Mouse (Mus musculus) heart, embryonic 15.5 days (tissue): ENCODE measurements around the gene Ect2. TPM values are rescaled to one million over a fixed set of nuclear protein-coding genes. Genes with fewer than 3 reads are reported as not detected.

ENCODE experiments used
- ATAC-seq: fragments of 200-750 bp; cut with Nextera tagmentation; replicated peaks from 2 replicates; pipeline ENCODE4 v1.8.0; 2017; ENCODE audit warnings: low read depth, moderate TSS enrichment; ENCODE audit not compliant: insufficient number of reproducible peaks, insufficient read depth, low FRiP score
- H3K27ac ChIP-seq: fragments of 300-500 bp; sonication (generic); 2 replicates; pipeline ENCODE4 v1.5.1; 2015; ENCODE audit warnings: mild to moderate bottlenecking, inconsistent platforms
- H3K27me3 ChIP-seq: fragments of 300-500 bp; sonication (generic); 2 replicates; pipeline ENCODE4 v1.6.1; 2015; ENCODE audit warnings: inconsistent platforms
- H3K36me3 ChIP-seq: fragments of 300-500 bp; sonication (generic); 2 replicates; pipeline ENCODE4 v1.6.1; 2015; ENCODE audit warnings: mild to moderate bottlenecking, inconsistent platforms
- H3K4me1 ChIP-seq: fragments of 300-500 bp; sonication (generic); replicated peaks from 2 replicates; pipeline ENCODE4 v1.6.1; 2015; ENCODE audit warnings: inconsistent platforms
- H3K4me2 ChIP-seq: fragments of 300-500 bp; sonication (generic); 2 replicates; pipeline ENCODE4 v1.6.1; 2015; ENCODE audit warnings: inconsistent platforms, mild to moderate bottlenecking, moderate library complexity
- H3K4me3 ChIP-seq: fragments of 300-500 bp; sonication (generic); 2 replicates; pipeline ENCODE4 v1.5.1; 2015; ENCODE audit warnings: mild to moderate bottlenecking, inconsistent platforms
- H3K9ac ChIP-seq: fragments of 300-500 bp; sonication (generic); 2 replicates; pipeline ENCODE4 v1.6.1; 2015; ENCODE audit warnings: mild to moderate bottlenecking, inconsistent platforms
- H3K9me3 ChIP-seq: fragments of 300-500 bp; sonication (generic); replicated peaks from 2 replicates; pipeline ENCODE4 v1.6.1; 2016; ENCODE audit warnings: inconsistent platforms
- WGBS: fragments of 180-500 bp; shearing (Covaris S2); methylation state at CpG from one replicate; pipeline ENCODE4 v1.1.7; 2015; ENCODE audit warnings: mixed read lengths; 5-methylcytosine and 5-hydroxymethylcytosine counted together
- polyA plus RNA-seq: library from polyadenylated mRNA; unstranded; fragments of >200 nt; fragmentation: Nextera tagmentation; extraction: Ambion mirVana; gene quantifications from 2 replicates; pipeline ENCODE4 v1.2.1, GENCODE M21; 2015

The Ect2 gene
- polyA plus RNA-seq, 1 experiment from 2014 or later: 40.5 TPM

DNA sequence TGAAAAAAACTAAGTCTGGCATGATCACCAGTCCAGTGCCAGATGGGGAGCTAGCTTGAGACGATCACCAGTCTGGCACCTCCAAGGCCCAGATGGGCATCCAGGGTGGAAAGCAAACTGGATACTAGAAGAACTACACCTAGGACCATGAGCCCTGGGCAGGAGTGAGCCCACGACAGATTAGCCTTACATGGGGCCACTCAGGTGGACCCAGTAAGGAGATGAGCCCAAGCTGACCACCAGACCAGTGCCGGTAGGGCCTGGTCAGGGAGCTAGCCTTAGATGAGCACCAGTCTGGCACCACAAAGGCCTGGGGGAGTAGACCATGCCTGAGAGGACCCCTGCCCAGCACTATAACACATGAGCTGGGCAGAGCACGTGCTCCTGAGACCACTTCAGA lies 44.6 kb downstream of the Ect2 start:
- Histone ChIP-seq H3K4me1 (no peaks in the 10 kb centered on the region), H3K4me3 (no peak overlapping the region), H3K9me3 (no peaks in the 10 kb centered on the region), H3K27me3 (no peaks in the 10 kb centered on the region), H3K9ac (no peak overlapping the region), H3K36me3 (peaks cover 34% of the 10 kb centered on the region), H3K27ac (no peak overlapping the region), H3K4me2 (no peak overlapping the region)
- no peak for ATAC-seq
- 87% methylated on average over 4 of the region's 4 CpGs for WGBS

DNA sequence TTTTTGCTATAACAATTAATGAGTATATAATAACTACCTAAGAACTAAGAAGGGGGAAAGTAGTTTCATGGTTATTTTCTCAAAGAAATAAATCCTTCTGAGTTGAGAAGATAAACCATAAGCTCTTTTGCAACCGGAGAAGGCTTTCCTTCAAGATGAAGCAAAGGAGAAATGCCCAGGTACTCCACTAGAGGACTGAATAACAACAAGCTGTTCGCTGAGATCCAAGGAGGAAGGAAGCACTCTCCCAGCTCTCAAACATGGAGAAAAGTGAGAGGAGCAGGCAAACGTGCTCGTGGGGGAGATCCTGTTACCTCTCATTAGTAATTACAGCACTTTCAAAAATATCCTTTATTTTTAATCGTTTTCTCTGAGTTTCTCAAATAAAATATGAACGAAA lies 46.5 kb downstream of the Ect2 start:
- Histone ChIP-seq H3K4me2 (no peak overlapping the region), H3K27me3 (no peaks in the 10 kb centered on the region), H3K27ac (no peak overlapping the region), H3K4me3 (no peak overlapping the region), H3K9ac (no peak overlapping the region), H3K36me3 (peaks cover 28% of the 10 kb centered on the region), H3K9me3 (no peaks in the 10 kb centered on the region), H3K4me1 (no peaks in the 10 kb centered on the region)
- ATAC-seq: no peak
- WGBS: 80% methylated on average over 6 of the region's 6 CpGs

DNA sequence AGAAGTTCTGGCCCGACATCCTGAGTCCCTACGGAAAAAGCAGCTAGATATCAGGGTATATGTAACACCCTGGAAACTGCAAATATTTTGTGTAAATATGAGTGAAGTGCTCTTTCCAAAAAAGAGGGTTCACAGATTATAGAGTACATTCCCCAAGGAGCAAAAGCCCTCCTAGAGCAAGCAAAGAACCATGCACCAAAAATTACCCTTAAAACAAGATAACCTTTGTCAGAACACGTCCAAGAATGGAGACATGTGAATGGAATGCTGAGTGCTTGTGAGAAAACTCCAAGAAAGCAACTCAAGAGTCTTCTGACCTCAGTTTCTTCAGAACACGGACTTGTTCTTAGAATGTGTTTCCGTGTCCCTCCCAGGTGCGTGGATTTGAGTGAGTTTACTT lies 50.7 kb downstream of the Ect2 start:
- Histone ChIP-seq H3K4me2 (no peak overlapping the region), H3K4me3 (no peak overlapping the region), H3K4me1 (no peaks in the 10 kb centered on the region), H3K9me3 (no peaks in the 10 kb centered on the region), H3K27me3 (no peaks in the 10 kb centered on the region), H3K9ac (no peak overlapping the region), H3K27ac (no peak overlapping the region), H3K36me3 (peaks cover 39% of the 10 kb centered on the region)
- WGBS: 79% methylated on average over 6 of the region's 6 CpGs
- no peak for ATAC-seq

DNA sequence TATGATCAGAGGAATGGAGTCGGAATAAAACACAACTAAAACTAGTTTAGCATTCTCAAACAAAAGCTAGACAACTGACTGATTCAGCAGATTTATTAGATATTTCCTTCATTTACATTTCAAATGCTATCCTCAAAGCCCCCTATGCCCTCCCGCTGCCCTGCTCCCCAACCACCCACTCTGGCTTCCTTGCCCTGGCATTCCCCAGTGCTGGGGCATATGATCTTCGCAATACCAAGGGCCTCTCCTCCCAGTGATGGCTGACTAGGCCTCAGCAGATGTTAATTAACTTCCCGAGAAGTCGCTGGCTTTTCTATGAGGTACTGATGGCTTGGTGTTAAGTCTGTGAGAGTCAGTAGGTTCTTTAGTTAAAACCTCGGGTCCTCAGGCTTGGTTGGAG lies 55.0 kb downstream of the Ect2 start:
- Histone ChIP-seq H3K36me3 (peaks cover 45% of the 10 kb centered on the region), H3K4me1 (no peaks in the 10 kb centered on the region), H3K9ac (no peak overlapping the region), H3K4me2 (no peak overlapping the region), H3K4me3 (no peak overlapping the region), H3K27ac (no peak overlapping the region), H3K27me3 (no peaks in the 10 kb centered on the region), H3K9me3 (no peaks in the 10 kb centered on the region)
- 93% methylated on average over 6 of the region's 6 CpGs for WGBS
- ATAC-seq: no peak

DNA sequence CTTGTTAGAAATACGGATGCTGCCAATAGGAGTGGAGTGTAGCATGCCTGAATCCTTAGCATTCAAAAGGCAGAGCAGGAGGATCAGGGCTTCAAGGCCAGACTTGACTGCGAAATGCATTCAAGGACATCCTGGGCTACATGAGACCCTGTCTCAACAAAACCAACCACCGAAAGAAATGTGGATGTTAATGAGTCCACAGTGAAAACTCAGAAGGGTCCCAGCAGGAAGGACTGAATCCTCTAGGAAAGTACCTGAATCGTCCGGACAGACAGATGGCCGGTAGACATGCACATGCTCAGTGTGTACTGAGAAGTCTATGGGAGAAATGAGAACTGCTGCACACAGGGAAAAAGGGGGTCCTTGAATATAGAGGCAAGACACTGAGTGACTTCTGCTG lies 67.5 kb downstream of the Ect2 start:
- no peak overlapping the region for H3K4me3 ChIP-seq
- H3K4me2 ChIP-seq: no peak overlapping the region
- WGBS: 94% methylated on average over 6 of the region's 6 CpGs
- H3K36me3 ChIP-seq: peaks cover 6% of the 10 kb centered on the region
- 0 out of 2 replicates have a peak, but pooled peaks cover 3% of the 10 kb centered on the region for H3K4me1 ChIP-seq
- ATAC-seq: no peak
- H3K9ac ChIP-seq: no peak overlapping the region
- H3K27ac ChIP-seq: no peak overlapping the region
- H3K9me3 ChIP-seq: no peaks in the 10 kb centered on the region
- H3K27me3 ChIP-seq: no peaks in the 10 kb centered on the region

DNA sequence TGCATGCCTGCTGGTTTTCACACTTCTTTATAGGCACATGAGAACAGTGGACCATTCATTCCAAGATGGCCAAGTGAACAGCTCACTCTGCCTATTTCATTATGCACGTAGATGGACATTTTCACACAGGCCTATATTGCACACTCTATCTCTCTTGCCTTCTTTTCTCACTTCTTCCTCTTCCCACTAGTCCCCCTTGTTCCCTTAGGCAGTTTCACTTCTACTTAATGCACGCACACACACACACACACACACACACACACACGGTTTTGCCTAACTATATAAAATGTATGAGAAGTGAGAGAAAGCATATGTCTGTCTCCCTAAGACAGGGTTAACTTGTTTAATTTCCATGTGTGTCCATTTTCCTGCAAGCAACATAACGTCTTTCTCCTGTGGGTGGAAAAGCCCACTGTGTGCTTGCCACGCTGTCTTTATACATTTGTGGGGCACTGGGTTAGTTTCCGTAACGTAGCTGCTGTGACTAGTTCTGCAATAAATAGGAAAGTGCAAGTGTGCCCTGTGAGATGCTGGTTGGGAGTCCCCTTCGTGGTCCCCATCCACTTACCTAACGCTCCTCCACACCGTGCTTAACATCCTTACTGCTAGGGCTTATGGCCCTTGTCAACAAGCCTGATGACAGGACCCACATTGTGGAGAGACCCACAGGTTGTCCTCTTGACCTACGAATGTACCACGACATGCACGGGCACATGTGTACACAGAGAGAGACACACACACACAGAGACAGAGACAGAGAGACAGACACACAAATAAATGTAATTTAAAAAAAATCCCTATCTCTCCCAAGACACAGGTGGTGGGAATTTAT lies 72.2 kb downstream of the Ect2 start:
- Histone ChIP-seq H3K4me2 (no peak overlapping the region), H3K9me3 (no peaks in the 10 kb centered on the region), H3K9ac (no peak overlapping the region), H3K27me3 (no peaks in the 10 kb centered on the region), H3K4me1 (0 out of 2 replicates have a peak, but pooled peaks cover 3% of the 10 kb centered on the region), H3K36me3 (no peaks in the 10 kb centered on the region), H3K4me3 (no peak overlapping the region), H3K27ac (no peak overlapping the region)
- 56% methylated on average over 13 of the region's 13 CpGs for WGBS
- ATAC-seq: peak; percentile 62; the same call in 1 of the 2 replicates

DNA sequence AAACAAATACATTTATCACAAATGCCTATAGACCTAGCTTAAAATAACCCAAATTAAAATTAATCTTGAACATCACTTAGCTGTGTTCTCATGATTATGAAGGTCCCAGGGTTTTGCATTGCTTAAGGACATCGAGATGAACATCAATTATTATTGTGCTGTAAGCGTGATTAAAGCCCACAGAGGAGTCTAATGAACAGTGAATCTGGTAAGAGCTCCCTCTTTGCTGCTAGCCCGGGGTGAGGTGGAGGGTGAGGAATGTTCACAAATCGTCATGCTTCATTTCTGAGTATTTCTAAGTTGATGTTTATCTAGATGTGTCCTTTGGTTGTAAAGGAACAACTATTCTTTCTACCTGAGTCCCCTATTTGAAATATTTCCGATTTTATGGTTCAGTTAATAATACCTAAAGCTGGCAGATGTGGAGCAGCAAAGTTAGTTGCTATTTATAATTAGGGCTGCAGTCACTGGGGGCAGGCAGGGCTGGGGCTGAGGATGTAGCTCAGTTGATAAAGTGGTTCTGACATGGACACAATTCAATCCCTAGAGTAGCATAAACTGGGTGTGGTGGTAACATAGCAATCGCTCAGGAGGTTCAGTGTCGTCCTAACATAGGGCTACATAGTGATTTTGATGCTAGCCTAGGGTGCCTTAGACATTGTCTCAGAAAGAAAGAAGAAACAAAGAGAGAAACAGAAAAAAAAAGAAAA lies 73.5 kb downstream of the Ect2 start:
- Histone ChIP-seq H3K9ac (no peak overlapping the region), H3K4me2 (no peak overlapping the region), H3K27me3 (no peaks in the 10 kb centered on the region), H3K4me3 (no peak overlapping the region), H3K4me1 (0 out of 2 replicates have a peak, but pooled peaks cover 3% of the 10 kb centered on the region), H3K36me3 (no peaks in the 10 kb centered on the region), H3K9me3 (no peaks in the 10 kb centered on the region), H3K27ac (no peak overlapping the region)
- WGBS: 62% methylated on average over 7 of the region's 7 CpGs
- no peak for ATAC-seq

DNA sequence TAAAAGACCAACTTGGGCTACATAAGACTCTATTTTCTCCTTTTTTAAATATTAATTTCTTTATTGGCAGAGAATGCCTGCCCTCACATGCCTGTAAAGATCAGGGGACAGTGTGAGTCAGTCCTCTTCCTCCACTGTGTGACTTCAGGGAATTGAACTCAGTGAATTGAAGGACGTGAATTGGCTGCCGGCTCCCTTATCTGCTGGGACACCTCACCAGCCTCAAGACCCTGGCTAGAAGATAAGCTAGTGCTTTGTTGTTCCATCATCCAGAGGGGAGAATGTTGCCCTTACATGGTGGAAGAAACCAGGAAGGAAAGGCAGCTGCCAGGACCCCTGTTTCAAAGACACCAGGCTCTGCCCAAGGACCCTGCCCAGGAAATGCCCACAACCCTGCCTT lies 79.8 kb downstream of the Ect2 start:
- whole genome bisulfite sequencing: 18% methylated on average over 2 of the region's 2 CpGs
- H3K27me3 ChIP-seq: no peaks in the 10 kb centered on the region

DNA sequence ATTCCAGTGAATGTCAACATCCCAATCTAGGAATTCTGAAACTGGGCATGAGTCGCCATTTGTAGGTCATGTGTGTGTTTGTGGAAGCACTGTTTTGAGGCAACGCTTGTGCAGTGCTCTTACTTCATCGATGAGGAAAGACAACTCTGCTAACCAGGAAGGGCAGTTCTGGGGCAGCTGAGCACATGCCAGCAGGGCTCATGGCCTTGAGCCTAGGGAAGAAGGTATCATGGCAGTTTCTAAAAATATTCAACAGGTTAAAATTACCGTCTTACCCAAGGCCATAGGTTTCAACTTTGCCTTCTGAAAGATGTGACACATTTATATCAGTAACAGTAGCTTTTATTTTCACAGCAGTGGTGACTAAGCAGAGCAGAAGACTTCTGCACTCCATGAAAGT lies 82.0 kb downstream of the Ect2 start:
- ATAC-seq: no peak
- no peak overlapping the region for H3K4me3 ChIP-seq
- H3K9ac ChIP-seq: no peak overlapping the region
- WGBS: 79% methylated on average over 4 of the region's 4 CpGs
- no peaks in the 10 kb centered on the region for H3K27me3 ChIP-seq
- no peaks in the 10 kb centered on the region for H3K9me3 ChIP-seq
- no peaks in the 10 kb centered on the region for H3K36me3 ChIP-seq
- no peak overlapping the region for H3K4me2 ChIP-seq
- H3K27ac ChIP-seq: no peak overlapping the region
- no peaks in the 10 kb centered on the region for H3K4me1 ChIP-seq

More for the DNA sequence above, 79.8 kb downstream of the Ect2 start:
- ATAC-seq: no peak
- Histone ChIP-seq H3K9me3 (no peaks in the 10 kb centered on the region), H3K36me3 (no peaks in the 10 kb centered on the region), H3K9ac (no peak overlapping the region), H3K4me2 (no peak overlapping the region), H3K4me1 (no peaks in the 10 kb centered on the region), H3K27ac (no peak overlapping the region), H3K4me3 (no peak overlapping the region)

DNA sequence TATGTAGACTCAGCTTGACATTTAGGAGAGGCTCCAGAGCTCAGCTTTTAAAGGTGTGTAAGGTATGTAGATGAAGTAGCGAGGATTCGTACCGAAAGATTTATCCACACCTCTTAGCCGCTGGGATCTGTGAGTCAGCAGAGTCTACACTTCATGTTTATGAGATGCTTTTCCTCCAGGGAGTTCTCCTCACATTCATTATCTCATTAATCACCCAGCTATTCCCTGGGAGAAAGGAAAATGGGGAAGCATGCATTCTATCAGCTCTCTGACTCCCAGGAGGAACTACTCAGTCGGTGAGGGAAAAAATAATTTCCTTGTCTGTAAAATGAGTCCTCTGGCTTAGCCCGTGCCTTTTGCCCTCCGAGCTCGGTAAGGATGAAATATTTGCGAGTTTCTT lies 83.3 kb downstream of the Ect2 start:
- Histone ChIP-seq H3K27ac (no peak overlapping the region), H3K36me3 (no peaks in the 10 kb centered on the region), H3K27me3 (no peaks in the 10 kb centered on the region), H3K4me2 (no peak overlapping the region), H3K4me1 (no peaks in the 10 kb centered on the region), H3K9ac (no peak overlapping the region), H3K4me3 (no peak overlapping the region), H3K9me3 (no peaks in the 10 kb centered on the region)
- no peak for ATAC-seq
- WGBS: 72% methylated on average over 9 of the region's 9 CpGs

DNA sequence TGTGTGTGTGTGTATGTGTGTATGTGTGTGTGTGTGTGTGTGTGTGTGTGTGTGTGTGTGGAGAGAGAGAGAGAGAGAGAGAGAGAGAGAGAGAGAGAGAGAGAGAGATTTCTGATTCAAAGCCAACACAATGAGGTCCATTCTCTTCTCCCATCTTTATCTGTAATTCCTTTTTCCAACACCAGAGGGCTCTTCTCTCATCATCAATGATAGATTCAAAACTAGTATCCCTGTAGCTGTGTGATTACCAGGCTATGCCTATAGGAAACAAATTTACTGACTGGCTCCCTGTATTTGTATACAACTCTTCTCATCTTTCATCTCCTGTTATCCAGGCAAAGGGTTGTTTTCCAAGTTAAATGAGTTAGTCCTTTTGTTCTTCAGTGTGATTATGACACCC lies 86.5 kb downstream of the Ect2 start:
- no peak overlapping the region for H3K4me3 ChIP-seq
- no peaks in the 10 kb centered on the region for H3K9me3 ChIP-seq
- no peak for ATAC-seq
- no peaks in the 10 kb centered on the region for H3K27me3 ChIP-seq
- H3K36me3 ChIP-seq: no peaks in the 10 kb centered on the region
- no peak overlapping the region for H3K4me2 ChIP-seq
- no peak overlapping the region for H3K9ac ChIP-seq
- H3K27ac ChIP-seq: no peak overlapping the region
- H3K4me1 ChIP-seq: no peaks in the 10 kb centered on the region

DNA sequence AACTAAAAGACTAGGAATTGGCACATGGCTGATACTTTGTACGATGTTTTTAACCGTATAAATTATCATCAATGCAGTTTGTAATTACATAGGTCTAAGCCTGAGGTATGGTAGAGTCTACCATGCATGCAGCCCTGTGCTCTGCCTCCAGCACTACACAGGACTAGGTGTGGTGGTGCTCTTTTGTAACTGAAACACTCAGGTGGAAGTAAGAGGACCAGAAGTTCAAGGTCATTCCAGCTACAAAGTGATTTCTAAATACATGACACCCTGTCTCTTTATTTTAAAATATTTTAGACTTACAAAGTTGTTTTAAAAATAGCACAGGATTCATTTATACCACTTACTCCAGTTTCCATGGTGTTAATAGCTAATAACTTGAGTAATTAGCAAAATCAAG lies 88.8 kb downstream of the Ect2 start:
- H3K4me1 ChIP-seq: no peaks in the 10 kb centered on the region
- no peak overlapping the region for H3K4me3 ChIP-seq
- H3K9ac ChIP-seq: no peak overlapping the region
- 90% methylated on average over 2 of the region's 2 CpGs for WGBS
- no peak overlapping the region for H3K4me2 ChIP-seq
- H3K27me3 ChIP-seq: no peaks in the 10 kb centered on the region
- H3K9me3 ChIP-seq: no peaks in the 10 kb centered on the region
- ATAC-seq: no peak
- no peaks in the 10 kb centered on the region for H3K36me3 ChIP-seq
- no peak overlapping the region for H3K27ac ChIP-seq
